Mouse (Mus musculus): ENCODE measurements around the gene Hist1h2bf.

The Hist1h2bf gene

GRCm38 (mm10) chr13:23529005-23529404 lies 45.0 kb downstream of the Hist1h2bf start:
- DNase-seq (ENCODE audit: low spot score): peak; percentile 60

GRCm38 (mm10) chr13:23526312-23526711 lies 47.7 kb downstream of the Hist1h2bf start:
- DNase-seq (ENCODE audit: low spot score): peak; percentile 98

- DNase-seq (ENCODE audit: low spot score): peak; percentile 81
Measured at GRCm38 (mm10) chr13:23525901-23526300, 48.1 kb downstream of the Hist1h2bf start.

- DNase-seq (ENCODE audit: low spot score): peak; percentile 92
Measured at GRCm38 (mm10) chr13:23524654-23525053, 49.3 kb downstream of the Hist1h2bf start.

- no peak for DNase-seq (ENCODE audit: low spot score)
Measured at GRCm38 (mm10) chr13:23523976-23524375, 50.0 kb downstream of the Hist1h2bf start.

Data from embryo, embryonic 10.5 days (tissue).